Mouse (Mus musculus): ENCODE measurements around the gene Ush2a. TPM values are rescaled to one million over a fixed set of nuclear protein-coding genes. Genes with fewer than 3 reads are reported as not detected.

The Ush2a gene
- polyA plus RNA-seq, 1 experiment from 2014 or later, result not detected

DNA sequence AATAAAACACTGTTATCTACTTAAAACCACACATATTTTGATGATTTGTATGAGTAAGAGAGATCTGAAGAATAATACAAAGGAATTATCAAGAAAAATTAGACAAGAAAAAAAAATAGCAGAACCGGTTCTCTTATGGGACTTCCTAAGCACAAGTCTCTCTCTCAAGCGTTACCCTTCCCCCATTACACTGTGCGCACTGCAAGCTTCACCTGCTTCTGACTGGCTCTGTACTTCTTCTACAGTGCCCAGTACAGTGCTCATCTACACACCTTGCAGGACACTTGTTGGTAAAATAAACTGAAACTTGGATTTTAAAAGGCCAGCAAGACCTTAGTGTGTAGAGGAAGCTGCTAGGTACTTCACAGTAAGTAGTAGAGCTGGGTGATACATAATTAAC, 736.1 kb downstream of the Ush2a start:
- Histone ChIP-seq H3K27ac (ENCODE audit: low read length) (no peak overlapping the region), H3K4me1 (ENCODE audit: control insufficient read depth, insufficient read depth, low read length) (no peaks in the 10 kb centered on the region), H3K36me3 (ENCODE audit: control insufficient read depth, insufficient read depth, low read length) (0 out of 2 replicates have a peak, but pooled peaks cover 2% of the 10 kb centered on the region), H3K9ac (ENCODE audit: low read length) (no peak overlapping the region), H3K4me3 (replicated peaks; ENCODE audit: low read length) (no peak overlapping the region), H3K4me2 (ENCODE audit: low read depth, low read length) (no peak overlapping the region), H3K27me3 (ENCODE audit: control insufficient read depth, insufficient read depth, low read length) (no peaks in the 10 kb centered on the region), H3K9me3 (replicated peaks; ENCODE audit: control insufficient read depth, low read length) (no peaks in the 10 kb centered on the region)
- no peak for ATAC-seq (ENCODE audit: insufficient read depth, low FRiP score)
- WGBS, result 82% methylated on average over 3 of the region's 3 CpGs

DNA sequence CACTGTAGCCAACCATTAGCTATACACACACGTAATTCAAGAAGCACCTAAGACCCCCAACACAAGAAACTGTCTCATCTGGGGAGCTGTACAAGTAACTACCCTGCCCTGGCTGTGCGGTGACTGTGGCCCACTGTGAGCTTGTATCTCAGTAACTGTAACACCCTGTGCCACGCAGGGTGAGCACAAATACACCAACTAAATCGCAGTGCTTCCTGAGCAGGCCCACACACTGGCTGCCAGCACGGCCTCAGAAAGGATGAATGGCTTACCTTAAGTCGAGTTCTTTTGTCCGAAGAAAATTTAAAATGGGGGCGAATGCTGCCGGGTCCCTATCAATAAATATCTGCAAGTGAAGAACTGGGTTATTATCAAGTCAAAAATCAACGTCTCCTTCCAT, 738.2 kb downstream of the Ush2a start:
- WGBS, result 86% methylated on average over 10 of the region's 10 CpGs
- H3K27me3 ChIP-seq (ENCODE audit: control insufficient read depth, insufficient read depth, low read length), result no peaks in the 10 kb centered on the region
- no peak overlapping the region for H3K9ac ChIP-seq (ENCODE audit: low read length)
- H3K27ac ChIP-seq (ENCODE audit: low read length), result no peak overlapping the region
- H3K4me2 ChIP-seq (ENCODE audit: low read depth, low read length), result no peak overlapping the region
- no peaks in the 10 kb centered on the region for H3K4me1 ChIP-seq (ENCODE audit: control insufficient read depth, insufficient read depth, low read length)
- no peaks in the 10 kb centered on the region for H3K9me3 ChIP-seq (replicated peaks; ENCODE audit: control insufficient read depth, low read length)
- no peak overlapping the region for H3K4me3 ChIP-seq (replicated peaks; ENCODE audit: low read length)
- ATAC-seq (ENCODE audit: insufficient read depth, low FRiP score), result no peak
- 0 out of 2 replicates have a peak, but pooled peaks cover 2% of the 10 kb centered on the region for H3K36me3 ChIP-seq (ENCODE audit: control insufficient read depth, insufficient read depth, low read length)

DNA sequence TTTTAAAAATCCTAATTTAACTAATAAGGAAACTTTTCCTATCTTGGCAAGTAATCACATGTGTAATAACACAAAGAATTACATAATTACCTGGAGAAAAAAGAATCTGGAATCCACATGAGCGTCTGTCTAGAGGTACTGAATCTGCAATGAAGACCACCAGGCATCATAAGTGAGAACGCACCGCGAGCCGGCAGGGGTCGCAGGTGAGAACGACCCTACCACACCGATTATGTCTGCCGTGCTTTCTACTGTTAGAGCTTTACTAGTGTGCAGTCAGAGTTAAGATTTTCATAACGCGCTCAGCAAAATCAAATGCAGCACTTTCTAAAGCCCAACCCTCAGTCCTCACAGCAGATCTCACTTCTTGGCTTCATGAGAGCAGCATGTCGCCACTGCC, 740.0 kb downstream of the Ush2a start:
- Histone ChIP-seq H3K27me3 (ENCODE audit: control insufficient read depth, insufficient read depth, low read length) (no peaks in the 10 kb centered on the region), H3K4me1 (ENCODE audit: control insufficient read depth, insufficient read depth, low read length) (peaks cover 11% of the 10 kb centered on the region), H3K9me3 (replicated peaks; ENCODE audit: control insufficient read depth, low read length) (no peaks in the 10 kb centered on the region), H3K4me3 (replicated peaks; ENCODE audit: low read length) (no peak overlapping the region), H3K36me3 (ENCODE audit: control insufficient read depth, insufficient read depth, low read length) (0 out of 2 replicates have a peak, but pooled peaks cover 2% of the 10 kb centered on the region), H3K9ac (ENCODE audit: low read length) (no peak overlapping the region), H3K4me2 (ENCODE audit: low read depth, low read length) (no peak overlapping the region), H3K27ac (ENCODE audit: low read length) (no peak overlapping the region)
- WGBS, result 91% methylated on average over 12 of the region's 12 CpGs
- ATAC-seq (ENCODE audit: insufficient read depth, low FRiP score), result no peak

DNA sequence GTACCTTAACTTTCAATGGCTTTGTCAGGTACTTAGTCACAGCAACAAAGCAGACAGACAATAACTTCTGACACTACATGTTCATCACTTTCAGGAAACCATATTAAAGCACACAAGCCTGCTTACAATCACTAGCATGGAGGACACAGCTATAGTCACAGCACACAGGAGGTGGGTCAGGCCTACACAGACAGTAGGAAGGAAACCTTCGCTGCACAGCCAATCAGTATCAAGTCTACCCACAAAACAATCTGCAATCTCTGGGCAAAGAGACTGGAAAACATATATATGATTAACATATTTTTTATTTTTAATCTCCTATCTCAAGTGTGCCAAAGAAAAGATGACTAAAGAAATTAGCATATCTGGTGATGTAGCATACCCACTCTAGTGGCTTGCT, 743.0 kb downstream of the Ush2a start:
- Histone ChIP-seq H3K9ac (ENCODE audit: low read length) (no peak overlapping the region), H3K27me3 (ENCODE audit: control insufficient read depth, insufficient read depth, low read length) (no peaks in the 10 kb centered on the region), H3K9me3 (replicated peaks; ENCODE audit: control insufficient read depth, low read length) (no peaks in the 10 kb centered on the region), H3K36me3 (ENCODE audit: control insufficient read depth, insufficient read depth, low read length) (no peaks in the 10 kb centered on the region), H3K4me3 (replicated peaks; ENCODE audit: low read length) (no peak overlapping the region), H3K4me2 (ENCODE audit: low read depth, low read length) (no peak overlapping the region), H3K27ac (ENCODE audit: low read length) (no peak overlapping the region), H3K4me1 (ENCODE audit: control insufficient read depth, insufficient read depth, low read length) (peaks cover 13% of the 10 kb centered on the region)
- WGBS, result 94% methylated on average over 1 of the region's 1 CpGs
- ATAC-seq (ENCODE audit: insufficient read depth, low FRiP score), result no peak

DNA sequence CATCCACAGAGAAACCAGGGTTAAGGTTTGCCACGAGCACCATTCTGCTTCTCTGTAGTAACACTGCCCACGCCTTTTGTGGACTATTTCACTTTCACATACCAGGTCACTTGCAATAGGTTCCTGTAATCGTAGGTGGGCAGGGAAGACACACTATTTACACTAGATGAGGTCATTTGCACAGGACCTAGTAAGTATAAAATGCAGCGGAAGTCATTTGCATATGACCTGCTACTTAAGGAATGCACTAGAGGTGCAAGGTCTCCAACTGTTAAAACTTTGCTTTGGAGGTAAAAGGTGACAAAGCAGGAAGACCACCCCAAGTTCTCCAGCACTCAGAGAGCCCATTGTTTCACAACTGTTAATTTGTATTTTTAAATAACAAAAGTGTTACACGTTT, 744.4 kb downstream of the Ush2a start:
- Histone ChIP-seq H3K27me3 (ENCODE audit: control insufficient read depth, insufficient read depth, low read length) (no peaks in the 10 kb centered on the region), H3K9ac (ENCODE audit: low read length) (no peak overlapping the region), H3K4me3 (replicated peaks; ENCODE audit: low read length) (peak overlapping the region; percentile 96), H3K4me2 (ENCODE audit: low read depth, low read length) (peak overlapping the region; percentile 96), H3K4me1 (ENCODE audit: control insufficient read depth, insufficient read depth, low read length) (peaks cover 13% of the 10 kb centered on the region), H3K9me3 (replicated peaks; ENCODE audit: control insufficient read depth, low read length) (no peaks in the 10 kb centered on the region), H3K27ac (ENCODE audit: low read length) (no peak overlapping the region), H3K36me3 (ENCODE audit: control insufficient read depth, insufficient read depth, low read length) (no peaks in the 10 kb centered on the region)
- peak; percentile 69; the same call in 1 of the 2 replicates for ATAC-seq (ENCODE audit: insufficient read depth, low FRiP score)
- 44% methylated on average over 5 of the region's 5 CpGs for WGBS

DNA sequence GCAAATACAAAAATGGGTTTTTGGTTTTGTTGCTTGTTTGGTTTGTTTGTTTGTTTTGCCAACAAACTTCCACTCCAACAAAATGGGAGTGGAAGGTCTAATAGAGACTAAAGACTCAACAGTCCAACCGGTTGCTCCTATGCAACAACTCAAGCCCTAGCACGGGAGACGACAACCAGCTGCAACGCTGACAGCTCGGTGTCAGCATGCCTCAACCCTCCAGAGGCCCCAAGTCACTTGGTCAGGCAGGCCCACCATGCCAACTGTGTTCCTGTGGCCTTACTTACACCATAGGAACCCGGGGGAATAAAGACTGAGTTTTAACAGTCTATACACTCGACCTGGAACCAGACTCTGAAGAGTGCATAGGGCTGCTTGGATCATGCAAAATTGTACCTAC, 745.0 kb downstream of the Ush2a start:
- no peaks in the 10 kb centered on the region for H3K27me3 ChIP-seq (ENCODE audit: control insufficient read depth, insufficient read depth, low read length)
- ATAC-seq (ENCODE audit: insufficient read depth, low FRiP score), result peak; percentile 9; the same call in 1 of the 2 replicates
- H3K27ac ChIP-seq (ENCODE audit: low read length), result peak overlapping the region; percentile 21; the same call in 1 of the 2 replicates
- H3K9me3 ChIP-seq (replicated peaks; ENCODE audit: control insufficient read depth, low read length), result no peaks in the 10 kb centered on the region
- H3K4me1 ChIP-seq (ENCODE audit: control insufficient read depth, insufficient read depth, low read length), result peaks cover 13% of the 10 kb centered on the region
- H3K4me3 ChIP-seq (replicated peaks; ENCODE audit: low read length), result peak overlapping the region; percentile 96
- H3K36me3 ChIP-seq (ENCODE audit: control insufficient read depth, insufficient read depth, low read length), result no peaks in the 10 kb centered on the region
- H3K9ac ChIP-seq (ENCODE audit: low read length), result peak overlapping the region; percentile 98
- peak overlapping the region; percentile 96 for H3K4me2 ChIP-seq (ENCODE audit: low read depth, low read length)
- WGBS, result 2% methylated on average over 7 of the region's 7 CpGs

DNA sequence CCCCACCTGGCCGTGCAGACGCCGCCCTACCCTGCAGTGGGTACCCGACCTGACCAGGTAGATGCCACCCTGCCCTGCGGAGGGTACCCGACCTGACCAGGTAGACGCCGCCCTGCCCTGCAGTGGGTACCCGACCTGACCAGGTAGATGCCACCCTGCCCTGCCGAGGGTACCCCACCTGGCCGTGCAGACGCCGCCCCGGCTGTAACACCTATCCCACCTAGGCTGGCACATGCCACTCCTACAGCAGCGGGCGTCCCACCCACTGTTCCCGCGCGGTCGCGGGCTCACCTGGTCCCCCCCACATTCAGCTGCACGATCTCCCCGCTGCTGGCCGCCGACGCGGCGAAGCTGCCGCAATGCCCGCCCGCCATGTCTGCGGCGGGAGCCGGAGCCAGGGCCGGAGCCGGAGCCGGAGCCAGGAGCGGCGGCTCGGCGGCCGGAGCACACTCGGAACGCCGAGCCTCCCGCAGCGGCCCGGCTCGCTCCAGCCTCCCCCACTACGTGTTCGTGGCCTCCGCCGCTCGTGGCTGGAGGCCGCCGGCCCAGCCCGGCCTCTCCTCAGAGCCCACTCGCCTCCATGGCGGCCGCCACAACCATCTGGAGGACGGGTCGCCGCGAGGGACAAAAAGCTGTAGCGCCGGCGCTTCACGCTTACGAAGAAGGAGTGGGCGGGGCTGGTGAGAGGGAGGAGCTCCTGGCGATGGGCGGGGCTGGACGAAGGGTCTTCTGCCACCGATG, 745.6 kb downstream of the Ush2a start, which contains the start of gene Kctd3:
Gene Kctd3 (minus strand): TSS at position 603 of the 741 bp plus-strand sequence.
- peaks cover 15% of the 10 kb centered on the region for H3K4me1 ChIP-seq (ENCODE audit: control insufficient read depth, insufficient read depth, low read length)
- no peaks in the 10 kb centered on the region for H3K9me3 ChIP-seq (replicated peaks; ENCODE audit: control insufficient read depth, low read length)
- no peaks in the 10 kb centered on the region for H3K36me3 ChIP-seq (ENCODE audit: control insufficient read depth, insufficient read depth, low read length)
- H3K4me2 ChIP-seq (ENCODE audit: low read depth, low read length), result peak within 1 kb of the TSS; percentile 96
- H3K4me3 ChIP-seq (replicated peaks; ENCODE audit: low read length), result peak within 1 kb of the TSS; percentile 96
- no peaks in the 10 kb centered on the region for H3K27me3 ChIP-seq (ENCODE audit: control insufficient read depth, insufficient read depth, low read length)
- H3K9ac ChIP-seq (ENCODE audit: low read length), result peak within 1 kb of the TSS; percentile 98
- H3K27ac ChIP-seq (ENCODE audit: low read length), result peak within 1 kb of the TSS; percentile 52
- WGBS, result 0% methylated on average over 74 of the region's 74 CpGs
- ATAC-seq (ENCODE audit: insufficient read depth, low FRiP score), result peak; percentile 91

DNA sequence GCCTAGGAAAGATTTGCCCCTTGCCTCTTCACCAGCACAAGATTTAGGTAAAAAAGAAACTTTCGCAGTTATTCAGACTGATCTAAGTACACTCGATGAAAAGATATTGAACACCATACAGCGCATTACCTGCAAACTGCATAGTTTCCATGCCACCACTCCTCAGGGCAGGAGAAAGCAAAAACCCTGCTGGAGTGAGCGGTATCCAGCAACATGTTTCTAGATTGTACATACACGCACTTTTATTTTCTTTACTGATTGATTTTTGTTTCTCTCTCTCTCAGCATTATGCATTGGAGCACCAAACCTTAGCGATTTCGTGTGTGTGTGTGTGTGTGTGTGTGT, 746.1 kb downstream of the Ush2a start:
- WGBS, result 43% methylated on average over 7 of the region's 7 CpGs
- Histone ChIP-seq H3K4me2 (ENCODE audit: low read depth, low read length) (peak overlapping the region; percentile 49), H3K9ac (ENCODE audit: low read length) (0 out of 2 replicates have a peak overlapping the region, but pooled peaks have one; percentile 98), H3K9me3 (replicated peaks; ENCODE audit: control insufficient read depth, low read length) (no peaks in the 10 kb centered on the region), H3K4me1 (ENCODE audit: control insufficient read depth, insufficient read depth, low read length) (peaks cover 20% of the 10 kb centered on the region), H3K36me3 (ENCODE audit: control insufficient read depth, insufficient read depth, low read length) (no peaks in the 10 kb centered on the region), H3K4me3 (replicated peaks; ENCODE audit: low read length) (peak overlapping the region; percentile 96), H3K27me3 (ENCODE audit: control insufficient read depth, insufficient read depth, low read length) (no peaks in the 10 kb centered on the region), H3K27ac (ENCODE audit: low read length) (no peak overlapping the region)
- peak; percentile 41 for ATAC-seq (ENCODE audit: insufficient read depth, low FRiP score)

DNA sequence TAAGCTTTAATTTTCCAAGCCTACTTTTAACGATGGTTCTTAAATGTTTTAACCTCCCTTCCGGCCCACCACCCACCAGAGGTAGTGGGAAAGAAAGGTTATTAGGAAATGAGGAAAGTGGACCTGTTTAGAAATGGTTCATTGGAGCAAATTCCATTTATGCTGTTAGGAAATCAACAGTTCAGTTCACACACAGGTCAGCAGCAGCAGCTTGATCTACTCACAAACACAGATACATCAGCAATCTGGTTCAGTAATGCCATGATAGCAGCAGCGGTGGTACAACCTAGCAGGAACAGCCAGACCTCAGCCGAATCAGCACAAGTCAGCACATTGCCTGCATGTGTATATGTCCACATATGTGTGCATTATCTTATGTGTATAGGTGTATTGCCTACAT, 748.8 kb downstream of the Ush2a start:
- no peaks in the 10 kb centered on the region for H3K36me3 ChIP-seq (ENCODE audit: control insufficient read depth, insufficient read depth, low read length)
- WGBS, result 77% methylated on average over 4 of the region's 4 CpGs
- no peak overlapping the region for H3K9ac ChIP-seq (ENCODE audit: low read length)
- no peak overlapping the region for H3K4me2 ChIP-seq (ENCODE audit: low read depth, low read length)
- H3K4me1 ChIP-seq (ENCODE audit: control insufficient read depth, insufficient read depth, low read length), result peaks cover 29% of the 10 kb centered on the region
- ATAC-seq (ENCODE audit: insufficient read depth, low FRiP score), result no peak
- no peaks in the 10 kb centered on the region for H3K27me3 ChIP-seq (ENCODE audit: control insufficient read depth, insufficient read depth, low read length)
- no peak overlapping the region for H3K27ac ChIP-seq (ENCODE audit: low read length)
- no peak overlapping the region for H3K4me3 ChIP-seq (replicated peaks; ENCODE audit: low read length)
- H3K9me3 ChIP-seq (replicated peaks; ENCODE audit: control insufficient read depth, low read length), result no peaks in the 10 kb centered on the region

Data from stomach, embryonic 16.5 days (tissue).